Mouse (Mus musculus): Measurements from ENCODE around the gene Slc17a7.

DNA sequence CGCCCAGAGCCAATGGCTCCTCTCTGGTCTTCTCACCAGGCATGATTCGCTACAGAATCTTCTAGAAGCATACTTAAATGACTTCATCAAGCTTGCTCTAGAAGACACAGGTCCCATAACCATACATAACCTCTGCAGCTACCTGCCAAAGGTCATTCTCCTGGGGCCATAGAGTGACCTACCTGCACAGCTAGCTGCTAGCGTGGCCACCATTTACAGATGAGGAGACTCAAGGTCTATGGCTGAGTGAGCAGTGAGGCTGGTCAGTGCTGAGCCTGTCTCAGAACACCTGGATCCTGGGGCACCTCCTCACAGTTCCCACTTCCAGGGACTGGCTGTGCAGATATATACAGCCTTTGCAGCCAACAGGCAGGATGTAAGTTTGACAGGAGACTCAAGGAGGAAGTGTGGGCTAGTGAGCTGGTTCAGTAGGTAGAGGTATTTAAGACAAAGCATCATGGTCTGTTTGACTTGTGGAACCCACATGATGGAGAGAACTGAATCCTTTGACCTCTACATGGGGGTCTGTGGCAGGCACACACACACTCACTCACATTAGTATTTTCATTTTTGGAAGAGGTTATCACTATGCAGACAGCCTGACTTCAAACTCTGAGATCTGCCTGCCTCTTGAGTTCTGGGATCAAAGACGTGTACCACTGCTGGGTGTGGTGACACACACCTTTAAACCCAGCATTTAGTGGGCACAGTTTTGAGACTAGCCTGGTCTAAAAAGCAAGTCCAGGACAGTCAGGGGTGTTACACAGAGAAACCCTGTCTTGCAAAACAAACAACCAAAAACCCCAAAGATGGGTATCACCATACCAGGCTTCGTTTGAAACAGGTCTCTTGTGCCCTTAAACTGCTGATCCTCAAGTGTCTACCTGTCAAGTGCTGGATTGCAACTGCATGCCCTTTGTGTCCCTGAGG lies 43.7 kb upstream of the Slc17a7 start:
- TF ChIP-seq POLR2A (IDR thresholded peaks at IDR 0.05; ENCODE audit: borderline replicate concordance, low read depth, low read length): no peak
- no peak for TF ChIP-seq CTCF (IDR thresholded peaks at IDR 0.05; ENCODE audit: low read depth, low read length)

Measured in bone marrow macrophage, adult 2 months (primary cell).